Mouse (Mus musculus): Measurements from ENCODE around the gene 1700024G13Rik.

GRCm38 (mm10) chr14:32332515-32333445 is 55.4 kb downstream of the 1700024G13Rik start:
- no peak for TF ChIP-seq CTCF (IDR thresholded peaks at IDR 0.05; ENCODE audit: low read depth)
- no peak for TF ChIP-seq EP300 (optimal IDR thresholded peaks at IDR 0.05)
